Mouse (Mus musculus): ENCODE data around the gene 2610318N02Rik. TPM values are rescaled to one million over a fixed set of nuclear protein-coding genes. Genes with fewer than 3 reads are reported as not detected.
"Not testable (repeated sequence)": the region's sequence is repeated elsewhere in the genome, so short reads cannot be mapped to it uniquely, and the experiment has no call there.

2610318N02Rik gene
- polyA plus RNA-seq (2015; fragmentation: Nextera tagmentation; extraction: Ambion mirVana): 27.1 and 30.1 TPM in 2 replicates

GRCm38 (mm10) chr16:17124871-17125520 lies at the start of gene 2610318N02Rik:
Gene 2610318N02Rik, minus strand, starts transcription at chr16:17125167.
- Histone ChIP-seq H3K4me3 (peak within 1 kb of the TSS; percentile 46), H3K4me2 (replicated peaks) (peak within 1 kb of the TSS; percentile 66), H3K27me3 (no peaks in the 10 kb centered on the region), H3K27ac (replicated peaks) (peak within 1 kb of the TSS; percentile 32), H3K9me3 (no peaks in the 10 kb centered on the region), H3K9ac (replicated peaks) (peak within 1 kb of the TSS; percentile 43), H3K36me3 (no peaks in the 10 kb centered on the region), H3K4me1 (peaks cover 44% of the 10 kb centered on the region)
- ATAC-seq (replicated peaks): peak; percentile 90
- WGBS: under 1% methylated on average over 25 of the region's 25 CpGs

GRCm38 (mm10) chr16:17168049-17168448 lies 43.1 kb upstream of the 2610318N02Rik start:
- WGBS: 93% methylated on average over 5 of the region's 5 CpGs
- Histone ChIP-seq H3K4me1 (no peaks in the 10 kb centered on the region), H3K4me3 (no peak overlapping the region), H3K4me2 (replicated peaks) (no peak overlapping the region), H3K9me3 (no peaks in the 10 kb centered on the region), H3K27me3 (no peaks in the 10 kb centered on the region), H3K27ac (replicated peaks) (no peak overlapping the region), H3K9ac (replicated peaks) (no peak overlapping the region), H3K36me3 (peaks cover 42% of the 10 kb centered on the region)
- ATAC-seq (replicated peaks): no peak

- no peak overlapping the region for H3K27ac ChIP-seq (replicated peaks)
- no peak overlapping the region for H3K9ac ChIP-seq (replicated peaks)
- H3K9me3 ChIP-seq: no peaks in the 10 kb centered on the region
- no peak overlapping the region for H3K4me2 ChIP-seq (replicated peaks)
- H3K36me3 ChIP-seq: peaks cover 37% of the 10 kb centered on the region
- ATAC-seq (replicated peaks): no peak
- H3K4me3 ChIP-seq: no peak overlapping the region
- H3K27me3 ChIP-seq: no peaks in the 10 kb centered on the region
- no peaks in the 10 kb centered on the region for H3K4me1 ChIP-seq
Measured at GRCm38 (mm10) chr16:17167179-17167578, 42.2 kb upstream of the 2610318N02Rik start.

- H3K36me3 ChIP-seq: peaks cover 27% of the 10 kb centered on the region
- H3K4me1 ChIP-seq; H3K4me3 ChIP-seq; ATAC-seq (replicated peaks); H3K9ac ChIP-seq (replicated peaks); H3K27ac ChIP-seq (replicated peaks); H3K27me3 ChIP-seq; H3K4me2 ChIP-seq (replicated peaks); H3K9me3 ChIP-seq: not testable (repeated sequence)
- 92% methylated on average over 1 of the region's 1 CpGs for WGBS
Measured at GRCm38 (mm10) chr16:17165478-17165877, 40.5 kb upstream of the 2610318N02Rik start.

DNA sequence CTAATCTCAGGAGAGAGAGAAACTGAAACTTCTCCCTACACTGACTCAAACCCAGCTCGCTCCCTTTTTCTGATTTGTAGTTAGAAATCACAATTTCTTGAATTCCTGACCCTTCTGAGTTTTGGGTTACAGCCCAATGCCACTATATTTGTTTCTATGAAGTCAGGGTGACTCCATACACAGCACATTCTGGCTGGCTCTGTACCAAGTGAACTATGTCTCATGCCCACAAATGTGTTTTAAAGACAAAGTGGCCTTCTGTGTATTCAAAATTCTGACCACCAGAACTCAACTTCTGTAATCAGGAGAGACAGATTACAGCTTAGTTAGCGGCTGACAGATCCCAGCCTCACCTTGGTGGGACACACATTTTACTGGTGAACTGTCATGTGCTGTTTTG lies 29.4 kb upstream of the 2610318N02Rik start:
- no peak for ATAC-seq (replicated peaks)
- Histone ChIP-seq H3K9me3 (no peaks in the 10 kb centered on the region), H3K4me3 (no peak overlapping the region), H3K4me2 (replicated peaks) (no peak overlapping the region), H3K9ac (replicated peaks) (no peak overlapping the region), H3K27ac (replicated peaks) (no peak overlapping the region), H3K4me1 (no peaks in the 10 kb centered on the region), H3K36me3 (peaks cover 31% of the 10 kb centered on the region; the same call in 1 of the 2 replicates), H3K27me3 (no peaks in the 10 kb centered on the region)
- WGBS: 97% methylated on average over 2 of the region's 2 CpGs

DNA sequence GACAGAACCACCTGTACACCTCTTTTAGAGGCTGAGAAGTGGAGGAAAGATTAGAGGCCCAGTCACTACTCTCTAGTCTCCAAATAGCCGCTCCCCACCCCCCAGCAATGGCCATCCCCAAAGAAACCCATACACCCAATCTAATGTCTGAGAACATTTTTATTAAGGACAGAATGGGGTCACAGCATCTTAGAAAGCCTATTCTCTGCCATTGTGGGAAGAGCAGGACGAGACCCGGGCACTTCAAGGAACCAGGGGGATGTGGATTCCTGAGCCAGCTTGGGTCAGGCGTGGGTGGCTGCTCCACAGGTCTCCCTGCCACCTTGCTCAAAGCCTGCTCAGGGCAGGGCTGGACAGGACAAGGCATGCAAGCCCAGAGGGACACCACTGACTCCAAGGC lies 26.9 kb upstream of the 2610318N02Rik start:
- peaks cover 5% of the 10 kb centered on the region; the same call in 1 of the 2 replicates for H3K27me3 ChIP-seq
- peaks cover 15% of the 10 kb centered on the region for H3K4me1 ChIP-seq
- no peak overlapping the region for H3K4me2 ChIP-seq (replicated peaks)
- H3K4me3 ChIP-seq: no peak overlapping the region
- H3K27ac ChIP-seq (replicated peaks): no peak overlapping the region
- no peak for ATAC-seq (replicated peaks)
- H3K36me3 ChIP-seq: peaks cover 16% of the 10 kb centered on the region; the same call in 1 of the 2 replicates
- WGBS: 94% methylated on average over 4 of the region's 4 CpGs
- no peaks in the 10 kb centered on the region for H3K9me3 ChIP-seq
- no peak overlapping the region for H3K9ac ChIP-seq (replicated peaks)

DNA sequence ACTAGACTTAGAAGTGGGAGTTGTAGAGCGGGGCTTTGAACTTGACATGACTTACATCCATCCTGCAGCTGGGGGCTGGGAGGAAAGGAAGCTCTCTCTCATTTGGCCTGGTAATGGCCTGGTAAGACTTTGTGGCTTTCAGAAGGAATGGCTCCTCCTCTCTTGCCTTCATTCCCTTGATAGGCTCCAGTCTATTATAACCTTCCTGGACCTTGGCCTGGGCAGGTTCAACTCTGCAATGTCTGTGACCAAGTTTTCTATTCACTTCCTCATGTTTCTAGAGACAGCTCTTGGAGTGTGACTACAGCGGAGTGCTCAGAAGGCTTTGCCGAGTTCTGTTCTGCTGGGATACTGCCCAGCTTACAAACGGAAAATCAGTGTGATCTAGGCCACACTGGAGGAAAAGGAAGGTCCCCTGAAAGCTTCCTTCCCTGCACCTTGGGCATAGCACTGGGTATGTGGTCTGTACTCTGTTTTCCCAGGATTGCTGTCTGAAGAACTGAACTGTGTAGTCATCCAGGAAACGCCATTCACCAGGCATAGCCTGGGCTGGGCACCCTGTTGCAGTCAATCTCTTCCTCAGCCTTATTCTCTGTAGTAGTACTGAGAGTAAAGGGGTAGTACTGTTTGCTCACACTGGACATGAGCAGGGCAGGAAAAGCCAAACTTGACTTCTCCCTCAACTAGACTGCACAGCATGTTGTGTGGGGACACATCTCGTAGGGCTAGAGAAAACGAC lies 25.7 kb upstream of the 2610318N02Rik start:
- Histone ChIP-seq H3K36me3 (peaks cover 16% of the 10 kb centered on the region; the same call in 1 of the 2 replicates), H3K4me1 (peaks cover 15% of the 10 kb centered on the region), H3K9me3 (no peaks in the 10 kb centered on the region), H3K9ac (replicated peaks) (no peak overlapping the region), H3K4me3 (no peak overlapping the region), H3K27ac (replicated peaks) (no peak overlapping the region), H3K27me3 (peaks cover 5% of the 10 kb centered on the region; the same call in 1 of the 2 replicates), H3K4me2 (replicated peaks) (no peak overlapping the region)
- no peak for ATAC-seq (replicated peaks)
- whole genome bisulfite sequencing: 89% methylated on average over 7 of the region's 7 CpGs

DNA sequence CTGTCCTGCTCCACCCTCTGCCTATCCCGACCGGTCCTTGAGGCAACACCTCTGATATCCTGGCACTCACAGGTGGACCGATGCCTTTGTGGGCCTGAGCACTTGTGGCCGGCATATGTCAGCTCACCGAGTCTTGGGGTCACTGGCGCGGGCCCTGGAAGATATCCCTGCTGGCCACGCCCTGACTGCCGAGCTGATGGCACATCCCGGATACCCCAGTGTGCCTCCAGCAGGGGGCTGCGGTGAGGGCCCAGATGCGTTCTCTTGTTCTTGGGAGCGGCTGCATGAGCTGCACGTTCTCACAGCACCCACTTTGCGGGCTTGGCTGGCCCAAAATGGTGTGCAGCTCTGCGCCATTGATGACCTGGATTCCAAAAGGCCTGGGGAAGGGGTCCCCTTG lies 23.1 kb upstream of the 2610318N02Rik start:
- Histone ChIP-seq H3K4me3 (peak overlapping the region; percentile 52), H3K36me3 (0 out of 2 replicates have a peak, but pooled peaks cover 2% of the 10 kb centered on the region), H3K4me1 (peaks cover 15% of the 10 kb centered on the region), H3K4me2 (replicated peaks) (peak overlapping the region; percentile 90), H3K9me3 (no peaks in the 10 kb centered on the region), H3K27me3 (peaks cover 5% of the 10 kb centered on the region; the same call in 1 of the 2 replicates), H3K27ac (replicated peaks) (no peak overlapping the region), H3K9ac (replicated peaks) (peak overlapping the region; percentile 47; the same call in 1 of the 2 replicates)
- WGBS: 5% methylated on average over 16 of the region's 16 CpGs
- ATAC-seq (replicated peaks): peak; percentile 5

DNA sequence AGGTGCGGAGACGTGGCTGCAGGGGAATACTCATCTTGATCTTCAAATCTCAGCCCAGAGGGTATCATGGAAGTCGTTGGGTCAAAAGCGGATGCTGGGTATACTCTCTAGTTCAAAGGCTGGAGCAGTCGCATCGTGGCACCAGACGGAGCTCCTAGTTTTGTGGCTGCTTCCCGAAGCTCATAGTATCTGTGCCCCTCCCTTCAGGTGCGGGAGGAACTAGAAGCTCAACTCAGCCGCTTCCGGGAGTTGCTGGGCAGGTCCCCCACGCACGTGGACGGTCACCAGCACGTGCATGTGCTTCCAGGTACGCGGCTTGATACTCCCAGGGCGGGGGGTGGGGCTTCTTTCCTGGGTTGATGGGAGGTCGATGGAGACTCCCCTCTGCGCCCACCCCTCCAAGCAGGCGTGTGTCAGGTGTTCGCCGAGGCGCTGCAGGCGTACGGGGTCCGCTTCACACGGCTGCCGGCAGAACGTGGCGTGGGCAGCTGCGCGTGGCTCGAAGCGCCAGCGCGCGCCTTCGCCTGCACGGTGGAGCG lies 22.5 kb upstream of the 2610318N02Rik start:
- Histone ChIP-seq H3K4me1 (peaks cover 15% of the 10 kb centered on the region), H3K4me2 (replicated peaks) (peak overlapping the region; percentile 90), H3K27me3 (peaks cover 5% of the 10 kb centered on the region; the same call in 1 of the 2 replicates), H3K9me3 (no peaks in the 10 kb centered on the region), H3K9ac (replicated peaks) (peak overlapping the region; percentile 47), H3K27ac (replicated peaks) (no peak overlapping the region; the same call in 1 of the 2 replicates), H3K4me3 (peak overlapping the region; percentile 52), H3K36me3 (no peaks in the 10 kb centered on the region)
- ATAC-seq (replicated peaks): peak; percentile 28
- under 1% methylated on average over 41 of the region's 41 CpGs for WGBS

DNA sequence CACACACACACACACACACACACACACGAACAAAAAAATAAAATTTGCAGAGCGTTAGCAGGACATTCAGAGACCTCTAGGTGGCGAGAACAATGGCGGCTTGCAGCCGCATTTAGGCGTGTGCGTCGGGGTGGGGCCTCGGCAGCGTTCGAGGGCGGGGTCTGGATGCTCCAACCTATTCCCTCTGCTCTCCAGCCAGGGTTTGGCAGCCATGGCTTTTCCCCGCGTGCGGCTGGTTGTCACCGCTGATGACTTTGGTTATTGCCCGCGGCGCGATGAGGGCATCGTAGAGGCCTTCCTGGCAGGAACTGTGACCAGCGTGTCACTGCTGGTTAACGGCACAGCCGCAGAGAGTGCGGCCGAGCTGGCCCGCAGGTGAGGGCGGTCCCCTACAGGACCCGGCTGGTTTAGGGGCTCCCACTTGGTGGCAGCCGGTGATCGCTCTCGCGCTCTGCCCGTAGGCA lies 21.8 kb upstream of the 2610318N02Rik start, which contains the start of gene Ccdc116:
Gene Ccdc116 (minus strand): TSS at position 458 of the 464 bp plus-strand sequence.
- H3K9me3 ChIP-seq: no peaks in the 10 kb centered on the region
- H3K36me3 ChIP-seq: no peaks in the 10 kb centered on the region
- peaks cover 5% of the 10 kb centered on the region; the same call in 1 of the 2 replicates for H3K27me3 ChIP-seq
- peak within 1 kb of the TSS; percentile 90 for H3K4me2 ChIP-seq (replicated peaks)
- 0% methylated on average over 34 of the region's 34 CpGs for WGBS
- ATAC-seq (replicated peaks): peak; percentile 90
- H3K9ac ChIP-seq (replicated peaks): peak within 1 kb of the TSS; percentile 47
- peaks cover 15% of the 10 kb centered on the region for H3K4me1 ChIP-seq
- peak within 1 kb of the TSS; percentile 52 for H3K4me3 ChIP-seq
- H3K27ac ChIP-seq (replicated peaks): no peak within 1 kb of the TSS; the same call in 1 of the 2 replicates

DNA sequence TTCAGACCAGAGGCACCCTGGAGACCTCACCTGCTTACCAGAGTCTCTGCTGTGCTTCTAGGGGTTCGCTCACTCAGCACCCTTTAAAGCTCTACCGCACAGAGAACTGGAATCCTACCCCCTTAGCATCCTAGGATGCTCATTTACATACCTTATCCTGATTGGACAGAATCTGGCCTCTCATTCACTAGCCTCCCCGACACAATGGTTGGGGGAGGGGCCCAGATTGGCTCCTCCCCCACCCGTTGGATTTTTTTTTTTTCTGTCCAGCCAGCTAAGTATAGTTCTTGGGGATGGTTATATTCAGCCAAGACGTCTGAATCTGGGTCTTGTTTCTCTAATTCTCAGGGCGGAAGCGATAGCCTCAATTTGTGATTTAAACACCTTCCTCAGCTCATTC lies 19.4 kb upstream of the 2610318N02Rik start, which contains the start of gene Ydjc:
Gene Ydjc (plus strand): TSS at position 283 of the 400 bp plus-strand sequence.
- Histone ChIP-seq H3K27ac (replicated peaks) (no peak within 1 kb of the TSS), H3K4me2 (replicated peaks) (no peak within 1 kb of the TSS), H3K36me3 (no peaks in the 10 kb centered on the region), H3K27me3 (peaks cover 5% of the 10 kb centered on the region; the same call in 1 of the 2 replicates), H3K9ac (replicated peaks) (no peak within 1 kb of the TSS), H3K4me1 (peaks cover 15% of the 10 kb centered on the region), H3K4me3 (no peak within 1 kb of the TSS), H3K9me3 (no peaks in the 10 kb centered on the region)
- WGBS: 19% methylated on average over 7 of the region's 7 CpGs
- no peak for ATAC-seq (replicated peaks)

DNA sequence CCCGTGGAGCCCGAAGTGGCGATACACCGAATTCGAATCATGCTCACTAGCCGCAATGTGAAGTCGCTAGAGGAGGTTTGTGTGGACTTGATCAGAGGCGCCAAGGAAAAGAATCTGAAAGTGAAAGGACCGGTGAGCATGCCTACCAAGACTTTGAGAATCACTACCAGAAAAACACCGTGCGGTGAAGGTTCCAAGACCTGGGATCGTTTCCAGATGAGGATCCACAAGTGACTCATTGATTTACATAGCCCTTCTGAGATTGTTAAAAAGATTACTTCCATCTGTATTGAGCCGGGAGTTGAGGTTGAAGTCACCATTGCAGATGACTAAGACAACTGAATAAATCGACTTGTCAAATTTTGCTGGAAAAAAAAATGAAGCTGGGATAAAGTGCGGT lies 12.4 kb upstream of the 2610318N02Rik start:
- H3K27ac ChIP-seq (replicated peaks): no peak overlapping the region
- no peaks in the 10 kb centered on the region for H3K36me3 ChIP-seq
- H3K9ac ChIP-seq (replicated peaks): no peak overlapping the region
- H3K4me2 ChIP-seq (replicated peaks): no peak overlapping the region
- no peak for ATAC-seq (replicated peaks)
- WGBS: 91% methylated on average over 15 of the region's 15 CpGs
- H3K27me3 ChIP-seq: no peaks in the 10 kb centered on the region
- H3K9me3 ChIP-seq: no peaks in the 10 kb centered on the region
- no peak overlapping the region for H3K4me3 ChIP-seq
- peaks cover 6% of the 10 kb centered on the region for H3K4me1 ChIP-seq

Measured in forebrain, embryonic 15.5 days (tissue).